Mouse (Mus musculus): ENCODE measurements around the gene Abcf3.
A peak's percentile ranks its signal among the peaks of the same experiment; 100 is the strongest.

The Abcf3 gene

GRCm38 (mm10) chr16:20540438-20540837 is 7.9 kb upstream of the Abcf3 start:
- no peak for DNase-seq (ENCODE audit: low spot score in 2 of 2)

- DNase-seq (ENCODE audit: low spot score in 2 of 2) = no peak
These were observed 2.7 kb upstream of the Abcf3 start for GRCm38 (mm10) chr16:20545696-20546095.

- no peak for DNase-seq (ENCODE audit: low spot score in 2 of 2)
These were observed 954 bp upstream of the Abcf3 start for GRCm38 (mm10) chr16:20547423-20547822.

- no peak for DNase-seq (ENCODE audit: low spot score in 2 of 2)
These were observed 784 bp downstream of the Abcf3 start for GRCm38 (mm10) chr16:20549161-20549560.

- DNase-seq (ENCODE audit: low spot score in 2 of 2) = no peak
These were observed 3.3 kb downstream of the Abcf3 start for GRCm38 (mm10) chr16:20551691-20552090.

GRCm38 (mm10) chr16:20552594-20552993 is 4.2 kb downstream of the Abcf3 start:
- no peak for DNase-seq (ENCODE audit: low spot score in 2 of 2)

- no peak for DNase-seq (ENCODE audit: low spot score in 2 of 2)
These were observed 6.6 kb downstream of the Abcf3 start for GRCm38 (mm10) chr16:20555000-20555399.

- no peak for DNase-seq (ENCODE audit: low spot score in 2 of 2)
These were observed 9.0 kb downstream of the Abcf3 start for GRCm38 (mm10) chr16:20557381-20557780.

- no peak for DNase-seq (ENCODE audit: low spot score in 2 of 2)
These were observed 16.7 kb downstream of the Abcf3 start for GRCm38 (mm10) chr16:20565075-20565474.

- no peak for DNase-seq (ENCODE audit: low spot score in 2 of 2)
These were observed 41.1 kb downstream of the Abcf3 start, which contains the start of gene Vwa5b2 for GRCm38 (mm10) chr16:20589366-20589938. Vwa5b2 (plus strand) TSS chr16:20589471.

- no peak for DNase-seq (ENCODE audit: low spot score in 2 of 2)
These were observed 41.7 kb downstream of the Abcf3 start for GRCm38 (mm10) chr16:20589939-20590679.

- DNase-seq (ENCODE audit: low spot score in 2 of 2) = no peak
These were observed 42.3 kb downstream of the Abcf3 start for GRCm38 (mm10) chr16:20590680-20591038.

GRCm38 (mm10) chr16:20591076-20591705 is 42.8 kb downstream of the Abcf3 start:
- no peak for DNase-seq (ENCODE audit: low spot score in 2 of 2)

- DNase-seq (ENCODE audit: low spot score in 2 of 2) = no peak
These were observed 46.8 kb downstream of the Abcf3 start for GRCm38 (mm10) chr16:20595060-20595673.

GRCm38 (mm10) chr16:20595737-20596136 is 47.4 kb downstream of the Abcf3 start:
- no peak for DNase-seq (ENCODE audit: low spot score in 2 of 2)

- no peak for DNase-seq (ENCODE audit: low spot score in 2 of 2)
These were observed 48.5 kb downstream of the Abcf3 start for GRCm38 (mm10) chr16:20596687-20597441.

- no peak for DNase-seq (ENCODE audit: low spot score in 2 of 2)
These were observed 52.1 kb downstream of the Abcf3 start for GRCm38 (mm10) chr16:20600511-20600910.

GRCm38 (mm10) chr16:20604705-20605104 is 56.3 kb downstream of the Abcf3 start:
- no peak for DNase-seq (ENCODE audit: low spot score in 2 of 2)

GRCm38 (mm10) chr16:20610501-20611356 is 62.4 kb downstream of the Abcf3 start:
- peak; percentile 72 to 73 for DNase-seq (ENCODE audit: low spot score in 2 of 2)
